Mouse (Mus musculus) olfactory bulb, adult 2 months (tissue): ENCODE data around the gene N4bp1. TPM values are rescaled to one million over a fixed set of nuclear protein-coding genes. Genes with fewer than 3 reads are reported as not detected.

ENCODE experiments used
- H3K27ac ChIP-seq: fragments of 200-500 bp; 2 replicates; pipeline ENCODE4 v1.5.1; 2012; ENCODE audit warnings: low read depth, low read length; ENCODE audit not compliant: insufficient read depth
- H3K4me1 ChIP-seq: fragments of 200-500 bp; 2 replicates; pipeline ENCODE4 v1.6.1; 2012; ENCODE audit warnings: low read length; ENCODE audit not compliant: control insufficient read depth, insufficient read depth
- H3K4me3 ChIP-seq: fragments of 200-500 bp; 2 replicates; pipeline ENCODE4 v1.5.1; 2012; ENCODE audit warnings: mild to moderate bottlenecking, low read depth, low read length, moderate library complexity; ENCODE audit not compliant: insufficient read depth
- CTCF ChIP-seq: fragments of 200-500 bp; IDR thresholded peaks from 2 replicates; pipeline ENCODE4 v1.5.1; 2012; ENCODE audit warnings: low read depth, mild to moderate bottlenecking, low read length, moderate library complexity; ENCODE audit not compliant: insufficient read depth
- POLR2A ChIP-seq: fragments of 200-500 bp; IDR thresholded peaks from 2 replicates; pipeline ENCODE4 v1.6.1; 2012; ENCODE audit warnings: mild to moderate bottlenecking, low read depth, low read length, moderate library complexity; ENCODE audit not compliant: insufficient read depth
- WGBS: fragments of 180-500 bp; shearing (Covaris S2); methylation state at CpG from one replicate; pipeline ENCODE4 v1.1.7; 2018; 5-methylcytosine and 5-hydroxymethylcytosine counted together
- polyA plus RNA-seq: library from polyadenylated mRNA; stranded (reverse); fragments of >200 nt; gene quantifications from 2 replicates; pipeline ENCODE4 v1.2.4, GENCODE M21; 2012; ENCODE audit warnings: low replicate concordance; ENCODE audit not compliant: missing spikeins, insufficient read depth, insufficient read length

The N4bp1 gene
- 94.2 TPM in 1 of 2 replicates, not detected in the other for polyA plus RNA-seq

GRCm38 (mm10) chr8:86884489-86885463, at the start of gene N4bp1:
Gene N4bp1, minus strand, starts transcription at chr8:86885258.
- WGBS: 1% methylated on average over 102 of the region's 119 CpGs
- Histone ChIP-seq H3K27ac (peak within 1 kb of the TSS; percentile 64), H3K4me3 (peak within 1 kb of the TSS; percentile 84), H3K4me1 (peaks cover 19% of the 10 kb centered on the region)
- no peak for TF ChIP-seq CTCF
- no peak for TF ChIP-seq POLR2A

GRCm38 (mm10) chr8:86934841-86935240, 49.8 kb upstream of the N4bp1 start:
- whole genome bisulfite sequencing: 80% methylated on average over 5 of the region's 5 CpGs
- H3K27ac ChIP-seq: no peak overlapping the region
- TF ChIP-seq CTCF: no peak
- H3K4me3 ChIP-seq: no peak overlapping the region
- H3K4me1 ChIP-seq: no peaks in the 10 kb centered on the region

- WGBS: 79% methylated on average over 13 of the region's 13 CpGs
- no peak overlapping the region for H3K27ac ChIP-seq
- no peak for TF ChIP-seq POLR2A
- TF ChIP-seq CTCF: no peak
- H3K4me1 ChIP-seq: no peaks in the 10 kb centered on the region
- no peak overlapping the region for H3K4me3 ChIP-seq
Measured at GRCm38 (mm10) chr8:86934393-86934792, 49.3 kb upstream of the N4bp1 start.

DNA sequence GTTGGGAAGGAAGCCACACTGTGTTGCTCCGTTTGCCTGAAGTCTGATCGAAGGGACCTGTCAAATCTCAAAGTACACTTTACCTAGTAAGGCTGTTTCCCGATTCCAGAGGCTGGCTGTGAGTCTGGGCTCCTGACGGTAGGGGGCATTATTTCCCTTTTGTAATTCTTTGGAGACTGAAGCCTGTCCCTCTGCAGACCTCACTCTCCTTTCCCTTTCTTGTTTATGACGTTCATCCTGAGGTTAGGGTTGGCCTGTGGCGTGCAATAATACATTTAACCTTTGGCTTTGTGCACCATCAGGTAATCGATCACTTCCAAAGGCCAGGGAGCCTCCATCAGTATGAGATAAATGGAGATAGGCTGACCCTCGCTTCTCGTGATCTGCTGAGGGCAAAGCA, 48.8 kb upstream of the N4bp1 start:
- H3K27ac ChIP-seq: no peak overlapping the region
- 0 out of 2 replicates have a peak, but pooled peaks have one; percentile 38 for TF ChIP-seq CTCF
- TF ChIP-seq POLR2A: no peak
- no peaks in the 10 kb centered on the region for H3K4me1 ChIP-seq
- 30% methylated on average over 9 of the region's 9 CpGs for WGBS
- no peak overlapping the region for H3K4me3 ChIP-seq

DNA sequence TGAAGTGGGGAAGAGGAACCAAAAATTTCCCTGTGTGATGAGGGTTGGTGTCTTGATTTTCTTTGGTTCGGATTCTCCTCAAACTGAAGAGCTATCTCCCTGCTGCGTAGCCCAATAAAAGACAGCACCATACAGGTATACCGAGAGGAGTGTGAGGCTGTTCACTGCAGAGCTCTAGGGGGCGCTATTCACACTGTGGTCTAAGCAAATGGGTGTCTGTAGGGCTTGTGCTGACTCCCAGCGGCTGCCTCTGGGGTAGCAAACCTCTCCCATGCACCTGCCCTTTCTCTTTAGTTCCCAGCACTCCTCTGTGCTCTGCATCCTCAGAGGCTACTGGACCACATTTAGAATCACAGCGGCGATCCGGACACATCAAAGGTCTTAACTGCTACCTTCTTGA, 41.2 kb upstream of the N4bp1 start:
- 0 out of 2 replicates have a peak, but pooled peaks have one; percentile 17 for TF ChIP-seq CTCF
- no peak for TF ChIP-seq POLR2A
- WGBS: 54% methylated on average over 8 of the region's 8 CpGs
- Histone ChIP-seq H3K4me3 (no peak overlapping the region), H3K4me1 (peaks cover 12% of the 10 kb centered on the region), H3K27ac (no peak overlapping the region)

DNA sequence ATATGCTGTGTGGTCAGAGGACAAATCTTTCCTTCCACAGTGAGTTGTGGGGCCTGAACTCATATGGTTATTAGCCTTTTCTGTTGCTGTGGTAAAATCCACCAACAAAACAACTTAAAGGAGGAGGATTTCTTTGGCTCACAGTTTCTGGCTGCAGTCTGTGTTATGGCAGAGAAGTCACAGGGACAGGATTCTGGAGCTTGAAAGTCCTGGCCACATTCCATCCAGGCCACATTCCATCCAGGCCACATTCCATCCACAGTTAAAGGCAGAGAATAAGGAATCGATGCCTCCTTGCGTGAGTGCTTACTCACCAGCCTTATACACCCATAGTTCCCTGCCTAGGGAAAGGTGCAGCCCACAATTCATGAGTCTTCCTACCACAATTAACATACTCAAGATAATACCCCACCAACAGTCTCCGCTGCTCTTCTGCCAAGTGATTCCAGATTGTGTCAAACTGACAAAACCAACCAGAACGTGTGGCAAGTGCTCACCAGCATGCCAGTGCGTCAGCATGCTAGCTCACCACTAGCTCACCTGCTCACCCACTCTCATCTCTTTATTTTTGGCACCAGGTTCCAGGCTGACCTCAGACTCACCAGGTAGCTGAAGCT, 38.3 kb upstream of the N4bp1 start:
- TF ChIP-seq POLR2A (no peak), CTCF (no peak)
- H3K4me3 ChIP-seq: no peak overlapping the region
- 78% methylated on average over 5 of the region's 5 CpGs for WGBS
- H3K27ac ChIP-seq: no peak overlapping the region
- H3K4me1 ChIP-seq: peaks cover 15% of the 10 kb centered on the region

- H3K27ac ChIP-seq: no peak overlapping the region
- H3K4me1 ChIP-seq: peaks cover 15% of the 10 kb centered on the region
- WGBS: 71% methylated on average over 1 of the region's 1 CpGs
- no peak for TF ChIP-seq CTCF
- no peak overlapping the region for H3K4me3 ChIP-seq
Measured at GRCm38 (mm10) chr8:86922673-86923072, 37.6 kb upstream of the N4bp1 start.

GRCm38 (mm10) chr8:86922141-86922540, 37.1 kb upstream of the N4bp1 start:
- WGBS: 68% methylated on average over 5 of the region's 5 CpGs
- H3K27ac ChIP-seq: no peak overlapping the region
- H3K4me1 ChIP-seq: peaks cover 15% of the 10 kb centered on the region
- no peak overlapping the region for H3K4me3 ChIP-seq
- TF ChIP-seq POLR2A (no peak), CTCF (no peak)

DNA sequence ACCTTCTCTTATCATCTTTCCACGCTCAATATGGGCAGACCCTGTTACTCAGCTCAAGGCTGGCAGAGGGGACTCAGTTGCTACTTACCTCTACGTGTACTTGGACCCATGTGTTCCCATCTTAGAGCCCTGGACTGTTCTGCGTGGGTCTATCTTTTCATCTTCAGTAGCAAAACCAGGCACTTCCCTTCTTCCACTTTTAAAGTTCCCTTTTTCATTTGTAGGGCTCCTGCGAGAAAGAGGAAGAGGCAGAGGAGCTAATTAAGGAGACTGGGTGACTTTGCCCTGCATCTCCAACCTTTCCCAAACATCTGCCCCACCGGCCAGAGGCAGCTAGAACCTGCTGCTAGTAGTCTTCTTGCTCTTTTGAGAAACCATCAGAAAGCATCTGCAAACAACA, 35.9 kb upstream of the N4bp1 start:
- 51% methylated on average over 5 of the region's 5 CpGs for WGBS
- no peak overlapping the region for H3K4me3 ChIP-seq
- peaks cover 11% of the 10 kb centered on the region for H3K4me1 ChIP-seq
- H3K27ac ChIP-seq: no peak overlapping the region
- TF ChIP-seq POLR2A: no peak
- no peak for TF ChIP-seq CTCF
